Mouse (Mus musculus): ENCODE results near the gene Jsrp1. TPM values are rescaled to one million over a fixed set of nuclear protein-coding genes. Genes with fewer than 3 reads are reported as not detected.

Gene Jsrp1
- polyA plus RNA-seq, 1 experiment: not detected

GRCm38 (mm10) chr10:80790761-80791404 lies 22.4 kb downstream of the Jsrp1 start:
- Histone ChIP-seq H3K4me3 (ENCODE audit: control insufficient read depth, insufficient read depth, low read length) (no peak overlapping the region), H3K4me1 (replicated peaks; ENCODE audit: control insufficient read depth, insufficient read depth, low read length) (peaks cover 28% of the 10 kb centered on the region), H3K36me3 (ENCODE audit: control insufficient read depth, insufficient read depth, low read length) (peaks cover 39% of the 10 kb centered on the region), H3K27me3 (ENCODE audit: control insufficient read depth, insufficient read depth, low read length) (no peaks in the 10 kb centered on the region), H3K27ac (ENCODE audit: control insufficient read depth, insufficient read depth, low read length) (no peak overlapping the region)
- 96% methylated on average over 19 of the region's 19 CpGs for WGBS
- no peak for DNase-seq
- TF ChIP-seq CTCF (IDR thresholded peaks at IDR 0.05; ENCODE audit: borderline replicate concordance, control insufficient read depth, extremely low read depth, insufficient read depth, low read length, poor library complexity): no peak
- TF ChIP-seq POLR2A (IDR thresholded peaks at IDR 0.05; ENCODE audit: control insufficient read depth, extremely low read depth, insufficient read depth, low read length, poor library complexity): no peak

- H3K27ac ChIP-seq (ENCODE audit: control insufficient read depth, insufficient read depth, low read length): no peak overlapping the region
- 98% methylated on average over 2 of the region's 2 CpGs for WGBS
- DNase-seq: no peak
- TF ChIP-seq POLR2A (IDR thresholded peaks at IDR 0.05; ENCODE audit: control insufficient read depth, extremely low read depth, insufficient read depth, low read length, poor library complexity) (no peak), CTCF (IDR thresholded peaks at IDR 0.05; ENCODE audit: borderline replicate concordance, control insufficient read depth, extremely low read depth, insufficient read depth, low read length, poor library complexity) (no peak)
- H3K36me3 ChIP-seq (ENCODE audit: control insufficient read depth, insufficient read depth, low read length): peaks cover 69% of the 10 kb centered on the region
- no peak overlapping the region for H3K4me3 ChIP-seq (ENCODE audit: control insufficient read depth, insufficient read depth, low read length)
- H3K4me1 ChIP-seq (replicated peaks; ENCODE audit: control insufficient read depth, insufficient read depth, low read length): peaks cover 15% of the 10 kb centered on the region
- H3K27me3 ChIP-seq (ENCODE audit: control insufficient read depth, insufficient read depth, low read length): no peaks in the 10 kb centered on the region
Measured at GRCm38 (mm10) chr10:80787517-80787916, 25.8 kb downstream of the Jsrp1 start.

GRCm38 (mm10) chr10:80785963-80786362 lies 27.3 kb downstream of the Jsrp1 start:
- Histone ChIP-seq H3K27ac (ENCODE audit: control insufficient read depth, insufficient read depth, low read length) (no peak overlapping the region), H3K27me3 (ENCODE audit: control insufficient read depth, insufficient read depth, low read length) (no peaks in the 10 kb centered on the region), H3K36me3 (ENCODE audit: control insufficient read depth, insufficient read depth, low read length) (peaks cover 69% of the 10 kb centered on the region), H3K4me3 (ENCODE audit: control insufficient read depth, insufficient read depth, low read length) (no peak overlapping the region), H3K4me1 (replicated peaks; ENCODE audit: control insufficient read depth, insufficient read depth, low read length) (no peaks in the 10 kb centered on the region)
- TF ChIP-seq CTCF (IDR thresholded peaks at IDR 0.05; ENCODE audit: borderline replicate concordance, control insufficient read depth, extremely low read depth, insufficient read depth, low read length, poor library complexity): no peak
- WGBS: 97% methylated on average over 11 of the region's 11 CpGs
- DNase-seq: no peak

- no peak for DNase-seq
- Histone ChIP-seq H3K27me3 (ENCODE audit: control insufficient read depth, insufficient read depth, low read length) (no peaks in the 10 kb centered on the region), H3K27ac (ENCODE audit: control insufficient read depth, insufficient read depth, low read length) (no peak overlapping the region), H3K4me1 (replicated peaks; ENCODE audit: control insufficient read depth, insufficient read depth, low read length) (no peaks in the 10 kb centered on the region), H3K4me3 (ENCODE audit: control insufficient read depth, insufficient read depth, low read length) (no peak overlapping the region), H3K36me3 (ENCODE audit: control insufficient read depth, insufficient read depth, low read length) (peaks cover 74% of the 10 kb centered on the region)
- no peak for TF ChIP-seq POLR2A (IDR thresholded peaks at IDR 0.05; ENCODE audit: control insufficient read depth, extremely low read depth, insufficient read depth, low read length, poor library complexity)
- TF ChIP-seq CTCF (IDR thresholded peaks at IDR 0.05; ENCODE audit: borderline replicate concordance, control insufficient read depth, extremely low read depth, insufficient read depth, low read length, poor library complexity): no peak
- WGBS: 97% methylated on average over 12 of the region's 12 CpGs
Measured at GRCm38 (mm10) chr10:80784871-80785270, 28.4 kb downstream of the Jsrp1 start.

- Histone ChIP-seq H3K27ac (ENCODE audit: control insufficient read depth, insufficient read depth, low read length) (no peak overlapping the region), H3K27me3 (ENCODE audit: control insufficient read depth, insufficient read depth, low read length) (no peaks in the 10 kb centered on the region), H3K36me3 (ENCODE audit: control insufficient read depth, insufficient read depth, low read length) (peaks cover 73% of the 10 kb centered on the region), H3K4me3 (ENCODE audit: control insufficient read depth, insufficient read depth, low read length) (no peak overlapping the region), H3K4me1 (replicated peaks; ENCODE audit: control insufficient read depth, insufficient read depth, low read length) (no peaks in the 10 kb centered on the region)
- 96% methylated on average over 2 of the region's 2 CpGs for WGBS
- no peak for TF ChIP-seq POLR2A (IDR thresholded peaks at IDR 0.05; ENCODE audit: control insufficient read depth, extremely low read depth, insufficient read depth, low read length, poor library complexity)
- TF ChIP-seq CTCF (IDR thresholded peaks at IDR 0.05; ENCODE audit: borderline replicate concordance, control insufficient read depth, extremely low read depth, insufficient read depth, low read length, poor library complexity): no peak
- no peak for DNase-seq
Measured at GRCm38 (mm10) chr10:80784302-80784701, 29.0 kb downstream of the Jsrp1 start.

GRCm38 (mm10) chr10:80779565-80779964 lies 33.7 kb downstream of the Jsrp1 start:
- no peak overlapping the region for H3K4me3 ChIP-seq (ENCODE audit: control insufficient read depth, insufficient read depth, low read length)
- TF ChIP-seq CTCF (IDR thresholded peaks at IDR 0.05; ENCODE audit: borderline replicate concordance, control insufficient read depth, extremely low read depth, insufficient read depth, low read length, poor library complexity) (no peak), POLR2A (IDR thresholded peaks at IDR 0.05; ENCODE audit: control insufficient read depth, extremely low read depth, insufficient read depth, low read length, poor library complexity) (no peak)
- H3K27ac ChIP-seq (ENCODE audit: control insufficient read depth, insufficient read depth, low read length): no peak overlapping the region
- no peaks in the 10 kb centered on the region for H3K4me1 ChIP-seq (replicated peaks; ENCODE audit: control insufficient read depth, insufficient read depth, low read length)
- no peak for DNase-seq
- H3K36me3 ChIP-seq (ENCODE audit: control insufficient read depth, insufficient read depth, low read length): peaks cover 53% of the 10 kb centered on the region
- no peaks in the 10 kb centered on the region for H3K27me3 ChIP-seq (ENCODE audit: control insufficient read depth, insufficient read depth, low read length)

- WGBS: 98% methylated on average over 5 of the region's 5 CpGs
Measured at GRCm38 (mm10) chr10:80777123-80777522, 36.2 kb downstream of the Jsrp1 start.

More at GRCm38 (mm10) chr10:80777123-80777522, 36.2 kb downstream of the Jsrp1 start:
- H3K4me1 ChIP-seq (replicated peaks; ENCODE audit: control insufficient read depth, insufficient read depth, low read length): no peaks in the 10 kb centered on the region
- no peak overlapping the region for H3K4me3 ChIP-seq (ENCODE audit: control insufficient read depth, insufficient read depth, low read length)
- DNase-seq: no peak
- H3K27ac ChIP-seq (ENCODE audit: control insufficient read depth, insufficient read depth, low read length): no peak overlapping the region
- TF ChIP-seq CTCF (IDR thresholded peaks at IDR 0.05; ENCODE audit: borderline replicate concordance, control insufficient read depth, extremely low read depth, insufficient read depth, low read length, poor library complexity) (no peak), POLR2A (IDR thresholded peaks at IDR 0.05; ENCODE audit: control insufficient read depth, extremely low read depth, insufficient read depth, low read length, poor library complexity) (no peak)
- H3K27me3 ChIP-seq (ENCODE audit: control insufficient read depth, insufficient read depth, low read length): no peaks in the 10 kb centered on the region
- H3K36me3 ChIP-seq (ENCODE audit: control insufficient read depth, insufficient read depth, low read length): peaks cover 50% of the 10 kb centered on the region
